Mouse (Mus musculus): Measurements from ENCODE around the gene Klf1.
"Not testable (repeated sequence)": the region's sequence is repeated elsewhere in the genome, so short reads cannot be mapped to it uniquely, and the experiment has no call there.

Klf1 gene

DNA sequence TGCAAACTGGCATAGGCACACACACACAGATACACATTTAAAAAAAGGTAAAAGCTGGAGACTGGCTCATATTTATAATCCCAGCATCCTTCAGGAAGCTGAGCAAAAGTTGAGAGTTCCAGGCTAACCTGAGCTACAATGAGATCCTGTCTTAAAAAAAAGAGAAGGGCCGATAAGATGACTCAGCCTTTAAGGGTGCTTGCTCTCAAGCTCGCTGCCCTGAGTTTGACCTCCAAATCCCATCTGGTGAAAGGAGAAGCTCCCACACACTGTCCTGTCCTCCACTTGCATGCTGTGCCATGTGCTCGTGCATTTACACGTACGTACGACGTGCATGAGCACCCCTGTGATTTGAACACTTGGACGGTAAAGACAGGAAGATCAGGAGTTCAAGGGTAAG, 5.8 kb downstream of the Klf1 start:
- no peak for DNase-seq (ENCODE audit: low read depth)

DNA sequence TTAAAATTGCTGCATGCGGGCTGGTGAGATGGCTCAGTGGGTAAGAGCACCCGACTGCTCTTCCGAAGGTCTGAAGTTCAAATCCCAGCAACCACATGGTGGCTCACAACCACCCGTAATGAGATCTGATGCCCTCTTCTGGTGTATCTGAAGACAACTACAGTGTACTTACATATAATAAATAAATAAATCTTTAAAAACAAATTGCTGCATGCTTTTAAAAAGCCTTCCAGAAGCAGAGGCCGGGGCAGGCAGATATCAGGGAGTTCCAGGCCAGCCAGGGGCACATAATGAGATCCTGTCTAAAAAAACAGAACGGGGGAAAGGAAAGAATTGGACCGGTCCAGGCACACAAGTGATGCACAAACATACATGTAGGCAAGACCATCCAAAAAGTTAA, 6.3 kb downstream of the Klf1 start:
- not testable (repeated sequence) for DNase-seq (ENCODE audit: low read depth)

DNA sequence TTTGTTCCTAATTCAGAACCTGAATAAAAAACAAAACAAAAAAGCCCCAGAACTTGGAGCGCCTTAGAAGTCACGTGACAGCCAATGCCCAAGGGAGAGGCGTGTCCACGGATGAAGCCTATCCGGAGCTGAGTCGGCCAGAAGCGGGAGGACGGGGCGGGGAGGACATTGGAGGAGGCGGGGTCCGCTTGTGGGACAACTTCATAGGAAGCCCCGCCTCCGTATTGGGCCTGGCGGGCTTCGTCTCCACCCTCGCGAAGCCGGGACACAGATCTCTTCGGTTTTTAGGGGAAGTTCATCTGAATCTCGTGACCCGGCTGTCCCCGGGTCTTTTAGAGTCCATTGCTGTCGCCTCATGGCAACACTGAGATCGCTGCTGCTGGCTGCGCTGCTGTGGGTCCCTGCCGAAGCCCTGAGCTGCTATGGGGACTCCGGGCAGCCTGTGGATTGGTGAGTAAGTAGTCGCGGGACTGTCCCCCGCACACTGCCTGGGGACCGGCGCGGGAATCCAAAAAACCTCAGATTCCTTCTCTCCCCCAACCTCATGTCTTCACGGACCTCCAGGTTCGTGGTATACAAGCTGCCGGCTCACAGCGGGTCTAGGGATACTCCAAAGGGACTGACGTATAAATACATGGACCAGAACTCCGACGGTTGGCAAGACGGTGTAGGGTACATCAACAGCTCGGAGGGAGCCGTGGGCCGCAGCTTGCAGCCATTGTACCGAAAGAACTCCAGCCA, 6.9 kb downstream of the Klf1 start, which contains the start of gene Dnase2a:
Gene Dnase2a, plus strand, starts transcription at position 140 of the 741 bp plus-strand sequence.
- DNase-seq (ENCODE audit: low read depth) = peak; percentile 99

DNA sequence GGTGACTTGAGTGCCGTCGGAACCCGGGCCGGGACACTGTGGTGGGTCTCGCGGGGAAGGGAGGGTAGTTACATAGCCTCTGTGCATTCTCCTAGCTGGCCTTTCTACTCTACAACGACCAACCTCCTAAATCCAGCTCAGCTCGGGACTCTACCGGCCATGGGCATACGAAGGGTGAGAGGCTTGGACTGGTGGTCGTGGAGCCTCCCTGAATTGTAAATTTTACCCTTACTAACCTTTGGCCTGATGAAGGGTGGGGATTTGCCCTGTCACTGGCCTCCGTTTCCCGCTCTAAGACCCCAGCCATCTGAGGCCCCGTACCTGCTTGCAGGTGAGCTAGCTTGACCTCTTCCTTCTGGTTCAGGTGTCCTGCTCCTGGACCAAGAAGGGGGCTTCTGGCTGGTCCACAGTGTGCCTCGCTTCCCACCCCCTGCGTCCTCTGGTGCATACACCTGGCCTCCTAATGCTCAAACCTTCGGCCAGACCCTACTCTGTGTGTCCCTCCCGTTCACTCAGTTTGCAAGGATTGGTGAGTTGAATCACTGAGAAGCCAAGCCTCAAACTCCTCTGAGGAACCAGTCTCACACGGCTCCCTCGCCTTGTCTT, 7.5 kb downstream of the Klf1 start:
- no peak for DNase-seq (ENCODE audit: low read depth)

DNA sequence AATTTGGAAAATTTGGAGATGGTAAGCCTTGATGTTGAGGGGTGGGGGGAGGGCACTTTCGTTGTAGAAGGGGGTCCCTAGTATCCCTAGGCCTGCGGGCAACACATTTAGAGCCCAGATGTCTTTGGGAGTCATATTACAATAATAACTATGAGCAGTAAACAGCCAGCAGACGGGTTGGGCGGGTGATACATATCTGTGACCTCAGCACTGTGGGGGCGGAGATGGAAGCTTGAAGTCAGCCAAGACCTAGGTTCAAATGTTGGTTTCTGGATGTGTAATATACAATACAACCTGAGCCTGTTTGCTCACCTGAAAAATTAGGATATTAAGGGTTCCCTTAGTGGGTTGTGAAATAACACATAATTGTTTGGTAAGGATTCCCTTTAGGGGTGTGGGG, 8.2 kb downstream of the Klf1 start:
- DNase-seq (ENCODE audit: low read depth) = no peak

DNA sequence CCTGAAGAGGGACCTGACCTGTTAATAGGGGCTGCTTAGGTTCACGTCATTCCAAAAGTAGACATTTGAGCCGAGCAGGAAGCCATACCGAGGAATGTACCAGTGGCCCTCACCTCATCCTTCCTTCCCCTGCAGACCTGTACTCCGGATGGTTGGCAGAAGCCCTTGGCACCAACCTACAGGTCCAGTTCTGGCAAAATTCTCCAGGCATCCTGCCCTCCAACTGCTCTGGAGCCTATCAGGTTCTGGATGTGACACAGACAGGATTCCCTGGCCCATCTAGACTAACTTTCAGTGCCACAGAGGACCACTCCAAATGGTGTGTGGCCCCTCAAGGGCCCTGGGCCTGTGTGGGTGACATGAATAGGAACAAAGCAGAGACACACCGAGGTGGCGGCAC, 8.8 kb downstream of the Klf1 start:
- no peak for DNase-seq (ENCODE audit: low read depth)

DNA sequence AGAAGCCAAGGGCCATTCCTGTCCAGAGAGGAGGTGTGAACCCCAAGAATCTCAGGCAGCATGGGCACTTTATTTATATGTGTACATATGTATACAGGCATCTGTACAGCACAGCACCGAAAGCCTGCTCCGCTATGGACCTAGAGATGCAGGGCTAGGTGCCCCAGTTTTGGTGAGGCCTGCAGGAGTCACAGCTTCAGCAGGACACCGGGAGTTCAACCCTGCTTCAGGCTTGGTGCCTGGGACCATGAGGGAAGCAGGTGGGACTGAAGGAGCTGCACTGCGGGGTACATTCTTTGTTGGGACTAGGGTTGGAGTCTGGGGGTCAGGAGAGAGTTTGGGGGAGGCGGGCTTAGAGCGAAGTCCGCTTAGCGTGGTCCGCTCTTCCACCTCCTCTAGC, 10.1 kb downstream of the Klf1 start:
- no peak for DNase-seq (ENCODE audit: low read depth)

DNA sequence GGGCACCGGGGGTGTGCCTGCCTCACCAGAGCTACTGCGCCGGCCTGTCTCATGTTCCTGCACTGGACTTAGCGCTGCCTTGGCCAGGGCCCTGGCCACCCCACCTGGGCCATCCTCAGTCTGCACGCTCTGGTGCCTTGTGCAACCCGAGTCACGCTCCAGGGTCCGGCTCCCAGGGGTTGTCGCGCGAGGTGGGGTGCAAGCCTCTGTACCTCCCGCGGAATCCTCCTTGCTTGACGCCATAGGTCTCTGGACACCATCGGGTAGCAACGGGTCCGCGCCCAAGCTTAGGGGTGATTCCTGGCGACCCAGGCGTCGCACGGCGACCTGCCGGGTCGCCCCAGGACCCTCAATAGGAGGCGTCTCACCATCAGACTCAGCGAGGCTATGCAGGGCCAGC, 10.7 kb downstream of the Klf1 start:
- no peak for DNase-seq (ENCODE audit: low read depth)

DNA sequence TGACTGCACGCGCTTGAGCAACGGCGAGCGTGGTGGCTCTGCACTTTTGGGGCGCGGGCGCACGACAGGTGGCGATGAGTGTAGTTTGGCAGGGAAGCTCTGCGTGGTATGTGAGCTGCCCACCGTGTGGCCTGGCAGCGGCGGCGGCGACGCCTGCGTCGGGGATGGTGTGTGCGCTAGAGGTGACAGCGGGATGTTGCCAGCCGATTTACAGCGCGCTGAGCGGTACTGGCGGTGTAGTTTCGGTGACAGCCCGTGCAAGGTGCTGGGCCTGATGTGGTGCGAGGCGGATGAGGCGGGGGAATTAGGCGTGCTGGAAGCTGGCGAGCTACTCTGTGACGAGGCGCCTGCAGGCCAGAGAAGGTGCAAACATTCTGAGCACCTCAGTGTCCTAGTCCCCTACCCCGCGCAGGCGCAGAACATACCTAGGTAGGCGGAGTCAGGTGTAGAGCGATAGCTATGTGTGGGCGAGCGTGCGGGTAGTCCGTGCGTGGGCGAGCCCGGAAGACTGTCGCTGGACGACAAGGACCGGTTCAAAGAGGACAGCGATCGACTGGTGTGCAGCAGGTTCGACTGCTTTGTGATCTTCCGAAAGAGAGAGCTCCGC, 11.3 kb downstream of the Klf1 start:
- no peak for DNase-seq (ENCODE audit: low read depth)

DNA sequence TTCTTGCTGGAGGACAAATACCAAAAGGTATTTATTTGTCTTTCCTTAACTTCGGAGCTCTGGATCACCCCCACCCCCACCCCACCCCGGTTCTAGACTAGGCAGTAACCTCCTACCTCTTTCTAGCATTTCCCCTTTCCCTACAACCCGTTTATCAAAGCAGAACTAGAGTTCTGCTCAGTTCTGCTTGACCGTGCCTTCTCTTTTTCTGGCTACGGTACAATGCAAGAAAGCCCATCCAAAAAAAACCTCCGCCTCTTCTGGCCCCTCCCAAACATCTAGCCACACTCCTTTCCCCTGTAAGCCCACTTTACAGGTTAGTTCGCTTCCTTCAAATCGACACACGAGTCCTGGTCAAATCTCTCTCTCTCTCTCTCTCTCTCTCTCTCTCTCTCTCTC, 11.8 kb downstream of the Klf1 start:
- DNase-seq (ENCODE audit: low read depth) = no peak

DNA sequence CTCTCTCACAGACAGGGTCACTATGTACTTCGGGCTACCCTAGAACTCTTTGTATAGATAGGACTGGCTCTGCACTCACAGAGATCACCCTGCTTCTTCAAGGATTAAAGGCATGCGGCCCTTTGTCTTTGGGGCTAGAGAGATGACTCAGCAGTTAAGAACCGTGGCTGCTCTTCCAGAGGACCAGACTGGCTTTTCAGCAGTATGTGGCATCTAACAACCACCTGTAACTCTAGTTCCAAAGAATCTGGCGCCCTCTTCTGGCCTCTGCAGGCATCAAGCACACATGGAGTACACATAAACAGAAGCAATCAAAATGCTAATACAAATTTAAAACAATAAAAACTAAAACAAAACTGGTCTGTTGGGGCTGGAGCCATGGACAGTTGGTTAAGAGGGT, 12.2 kb downstream of the Klf1 start:
- DNase-seq (ENCODE audit: low read depth) = peak; percentile 31

DNA sequence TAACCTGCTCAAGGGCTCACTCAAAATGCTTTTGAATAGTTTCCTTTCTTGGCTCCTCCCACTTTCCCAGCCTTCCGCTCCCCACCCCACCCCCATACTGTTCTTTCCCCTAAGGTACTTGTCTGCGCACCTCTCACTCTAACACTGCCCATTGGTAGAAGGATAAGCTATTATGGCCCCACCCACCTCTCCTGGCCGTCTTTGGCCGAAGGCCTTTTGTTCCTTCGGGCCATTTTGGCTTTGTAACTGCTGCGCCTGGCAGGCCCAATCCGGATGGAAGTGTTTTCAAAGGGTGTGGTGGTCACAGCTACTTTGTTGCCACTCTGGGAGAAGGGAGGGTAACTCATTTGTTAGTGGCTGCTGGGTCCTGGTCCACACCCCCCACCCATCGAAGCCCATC, 13.5 kb downstream of the Klf1 start:
- DNase-seq (ENCODE audit: low read depth) = no peak

DNA sequence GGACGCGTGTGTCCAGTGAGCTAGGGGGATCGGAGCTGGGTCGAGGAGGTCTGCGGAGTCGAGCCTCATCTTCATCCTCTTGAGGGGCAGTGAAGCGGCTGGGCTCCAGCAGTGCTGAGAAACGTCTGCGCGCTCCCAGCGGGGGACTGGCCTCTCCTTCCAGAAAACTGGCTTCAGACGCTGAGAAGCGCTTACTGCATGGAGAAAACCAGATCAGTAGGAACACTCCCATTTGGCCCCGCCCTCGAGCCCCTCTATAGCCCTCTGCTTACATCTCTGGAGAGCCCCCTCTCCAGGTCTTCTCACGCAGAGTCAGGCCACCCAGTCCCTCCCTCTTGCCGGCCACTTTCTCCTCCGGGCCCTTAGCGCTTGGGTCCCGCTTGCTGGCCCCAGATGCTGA, 16.1 kb downstream of the Klf1 start:
- DNase-seq (ENCODE audit: low read depth) = no peak

DNA sequence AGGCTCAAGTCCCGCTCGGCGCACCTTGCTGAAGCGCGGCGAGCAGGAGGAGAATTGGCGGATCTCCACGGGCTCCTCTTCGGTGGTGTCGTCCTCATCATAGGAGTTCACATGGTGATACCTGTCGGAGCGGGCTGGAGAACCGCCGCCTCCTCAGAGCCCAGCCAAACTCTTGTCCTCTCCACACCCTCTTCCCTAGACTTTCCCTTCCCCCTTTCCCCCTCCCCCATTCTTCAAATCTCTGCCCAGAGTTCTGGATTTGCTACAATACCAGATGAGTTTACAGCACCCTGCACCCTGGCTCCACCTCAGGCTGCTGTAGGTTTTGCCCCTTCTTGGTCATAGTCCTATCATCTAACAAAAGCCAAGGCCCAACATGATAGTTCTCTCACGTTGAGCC, 16.9 kb downstream of the Klf1 start:
- DNase-seq (ENCODE audit: low read depth) = no peak

DNA sequence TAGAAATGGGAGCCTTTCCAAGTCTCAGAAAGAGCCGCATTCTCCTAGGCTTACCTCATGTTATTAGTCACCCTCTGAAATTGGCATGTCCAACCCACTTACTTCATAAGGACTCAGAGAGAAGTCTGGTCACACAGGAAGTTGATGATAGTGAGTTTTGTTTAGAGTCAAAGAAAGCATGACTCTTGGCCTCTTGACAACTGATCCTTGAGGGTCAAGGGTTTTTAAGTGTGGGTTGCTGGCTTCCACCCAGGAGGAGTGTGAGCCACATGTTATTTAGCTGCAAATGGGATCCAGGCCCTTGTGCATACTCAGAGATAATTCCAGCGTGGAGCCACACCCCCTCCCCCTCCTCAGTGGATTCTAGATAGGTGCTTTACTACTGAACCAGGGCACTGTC, 19.9 kb downstream of the Klf1 start:
- peak; percentile 73 for DNase-seq (ENCODE audit: low read depth)

DNA sequence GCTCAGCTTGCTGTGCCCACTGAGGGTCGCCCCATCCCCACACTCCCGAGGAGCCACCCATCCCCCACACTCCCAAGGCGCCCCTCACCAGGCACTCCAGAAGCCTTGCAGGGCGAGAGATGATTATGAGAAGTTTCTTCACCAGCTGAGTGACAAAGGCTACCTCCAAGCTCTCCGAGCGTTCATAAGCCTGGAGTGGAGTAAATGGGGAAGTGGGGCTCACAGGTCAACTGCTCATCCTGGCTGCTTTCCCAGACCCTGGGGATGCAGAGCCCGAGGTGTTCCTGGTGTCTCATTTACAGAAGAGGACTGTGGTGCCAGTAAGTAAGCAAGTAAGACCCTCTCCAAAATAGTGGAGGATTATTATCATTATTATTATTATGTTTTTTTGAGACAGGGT, 23.8 kb downstream of the Klf1 start:
- no peak for DNase-seq (ENCODE audit: low read depth)

DNA sequence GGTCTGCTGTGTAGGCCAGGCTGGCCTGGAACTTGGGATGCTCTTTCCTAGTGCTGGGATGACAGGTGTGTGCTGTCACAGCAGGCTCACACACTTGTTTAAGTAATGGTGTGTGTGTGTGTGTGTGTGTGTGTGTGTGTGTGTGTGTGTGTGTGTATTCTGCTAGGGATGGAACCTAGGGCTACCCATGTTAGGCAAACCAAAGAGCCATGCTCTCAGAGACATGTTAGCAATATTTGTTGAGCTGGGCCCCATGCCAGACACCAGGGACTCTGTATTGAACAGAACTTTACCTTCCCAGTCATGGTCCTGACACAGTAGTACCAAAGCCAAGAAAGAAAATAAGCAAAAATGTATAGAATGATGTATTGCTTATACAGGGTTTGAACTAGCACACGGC, 25.8 kb downstream of the Klf1 start:
- DNase-seq (ENCODE audit: low read depth) = no peak

DNA sequence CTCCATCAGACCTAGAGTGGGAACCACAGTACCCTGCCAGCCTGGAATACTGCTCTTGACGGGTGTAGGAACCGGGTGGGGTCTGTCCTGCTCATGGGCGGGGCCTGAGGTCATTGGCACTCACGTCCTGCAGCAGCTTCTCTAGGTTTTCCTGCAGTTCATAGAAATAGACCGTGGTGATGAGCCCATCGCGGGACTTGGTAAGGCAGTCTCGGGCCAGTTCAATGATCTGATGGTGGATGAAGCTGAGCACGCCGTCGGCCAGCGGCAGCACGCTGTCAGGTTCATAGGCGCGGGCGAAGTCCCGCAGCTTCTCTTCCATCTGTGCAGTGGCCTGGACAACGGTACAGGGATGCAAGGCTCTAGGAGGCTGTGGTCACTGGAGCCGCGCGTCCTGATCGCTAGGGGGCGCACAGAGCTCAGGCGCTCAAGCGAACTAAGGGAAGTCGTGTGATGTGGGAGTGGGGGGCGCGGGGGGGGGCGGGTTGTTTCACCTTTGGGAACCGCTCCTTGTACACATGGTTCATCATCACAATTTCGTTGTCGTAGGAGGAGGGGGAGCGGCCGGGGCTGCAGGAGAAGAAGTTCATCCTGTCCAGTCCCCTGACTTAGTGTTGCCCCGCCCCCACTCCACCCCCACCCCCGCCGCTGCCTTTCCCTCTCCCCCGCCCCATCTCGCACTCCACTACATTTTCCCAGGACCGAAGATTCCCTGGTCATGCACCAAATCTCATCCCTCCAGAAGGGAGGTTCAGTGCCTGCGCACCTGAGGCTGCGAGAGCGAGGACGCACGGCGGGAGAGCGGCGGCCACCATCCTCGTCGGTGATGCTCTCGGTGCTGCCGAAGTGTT, 27.0 kb downstream of the Klf1 start:
- DNase-seq (ENCODE audit: low read depth) = peak; percentile 91

DNA sequence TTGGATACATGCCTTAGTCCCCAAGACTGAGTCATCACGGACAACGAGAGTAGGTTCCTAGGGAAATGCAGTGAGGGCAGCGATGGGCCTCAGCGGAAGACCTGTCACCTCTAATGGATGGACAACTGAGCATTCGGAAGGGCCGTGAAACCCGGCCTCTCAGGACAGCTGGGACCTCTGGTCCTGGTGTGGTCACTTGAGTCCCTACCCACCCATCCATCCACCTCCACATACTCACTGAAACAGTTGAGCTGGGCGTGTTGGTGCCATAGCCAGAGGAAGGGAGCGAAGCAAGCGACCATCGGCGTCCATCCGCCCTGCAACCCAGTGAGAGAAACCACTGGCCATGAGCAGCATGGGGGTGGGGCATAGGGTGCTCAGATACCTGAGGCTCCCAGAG, 28.9 kb downstream of the Klf1 start:
- DNase-seq (ENCODE audit: low read depth) = no peak

DNA sequence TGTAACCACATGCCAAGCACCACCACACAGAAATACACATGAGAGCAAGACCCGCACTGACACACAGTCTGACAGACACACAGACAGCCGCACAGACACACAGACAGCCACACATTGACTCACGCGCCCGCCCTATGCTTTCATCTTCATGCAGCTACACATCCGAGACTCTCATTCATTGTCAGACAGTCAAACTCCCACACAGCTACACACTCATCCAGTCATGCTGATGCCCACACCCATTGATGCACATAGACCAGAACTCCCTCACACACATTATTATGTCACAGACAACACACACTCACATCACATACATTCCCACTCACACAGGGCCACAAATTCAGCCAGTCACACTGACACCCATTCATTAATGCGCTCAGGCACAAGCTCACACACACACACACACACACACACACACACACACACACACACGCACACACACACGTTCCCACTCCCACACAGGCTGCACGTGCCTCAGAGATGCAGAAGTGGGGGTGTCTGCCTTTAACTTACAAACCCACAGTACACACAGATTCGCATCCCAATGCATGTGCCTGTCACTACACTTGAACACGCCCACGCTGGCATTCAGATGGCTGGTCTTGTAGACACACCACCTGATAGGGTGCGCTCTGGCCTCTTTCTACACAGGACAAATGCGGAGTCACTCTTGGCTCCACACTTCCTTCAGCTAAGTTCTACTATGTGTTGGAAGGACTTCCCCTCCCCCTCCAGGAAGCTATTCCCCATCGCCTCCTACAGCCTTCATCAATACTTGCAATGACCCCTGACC, 32.2 kb downstream of the Klf1 start:
- no peak for DNase-seq (ENCODE audit: low read depth)

DNA sequence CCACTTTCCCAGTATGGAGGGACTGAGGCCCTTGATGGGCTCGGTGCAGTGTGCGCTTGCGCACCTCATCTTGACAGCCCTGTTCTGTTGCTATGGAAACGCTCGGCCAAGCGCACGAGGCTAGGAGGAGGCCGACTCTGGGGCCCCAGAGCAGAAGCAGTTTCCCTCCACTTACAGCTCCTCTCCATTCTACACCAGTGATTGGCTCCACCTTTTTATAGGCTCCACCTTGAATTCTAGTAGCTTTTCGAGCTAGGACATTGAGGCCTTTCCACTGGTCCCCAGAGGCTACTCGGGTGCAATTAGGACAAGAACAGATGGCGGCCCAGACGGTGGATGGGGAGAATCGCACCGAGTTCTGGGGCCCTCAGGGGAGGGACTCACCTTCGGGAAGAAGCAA, 33.1 kb downstream of the Klf1 start:
- no peak for DNase-seq (ENCODE audit: low read depth)

DNA sequence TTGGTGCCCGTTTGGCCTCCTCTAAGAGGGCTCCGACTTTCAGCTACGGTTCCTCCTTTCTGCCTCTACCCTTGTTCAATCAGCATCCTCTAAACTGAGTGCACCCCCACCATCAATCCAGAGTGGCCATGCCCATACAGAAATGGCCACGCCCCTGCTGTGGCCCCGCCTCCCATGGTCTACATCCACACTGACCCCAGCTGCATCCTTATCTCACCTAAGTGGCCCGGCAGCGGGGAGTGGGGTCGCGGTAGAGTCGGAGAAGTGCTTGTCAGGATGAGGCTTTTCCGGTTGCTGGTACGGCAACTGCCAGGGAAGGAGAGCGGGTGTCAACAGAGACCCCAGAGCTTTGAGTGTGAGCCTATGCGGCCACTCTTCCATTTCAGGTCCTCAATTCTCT, 33.8 kb downstream of the Klf1 start:
- DNase-seq (ENCODE audit: low read depth) = no peak

All from NIH3T3 (cell line).